Mouse (Mus musculus): ENCODE data around the gene Il2ra. TPM values are rescaled to one million over a fixed set of nuclear protein-coding genes. Genes with fewer than 3 reads are reported as not detected.

The Il2ra gene
- polyA plus RNA-seq, 1 experiment from 2014 or later: not detected

GRCm38 (mm10) chr2:11713021-11713420 lies 70.4 kb downstream of the Il2ra start:
- H3K27me3 ChIP-seq (replicated peaks; ENCODE audit: low read depth, poor library complexity, severe bottlenecking): peaks cover 12% of the 10 kb centered on the region
- no peak for DNase-seq (ENCODE audit: low spot score)
- no peaks in the 10 kb centered on the region for H3K4me1 ChIP-seq
- WGBS: 76% methylated on average over 3 of the region's 3 CpGs
- no peaks in the 10 kb centered on the region for H3K9me3 ChIP-seq
- H3K36me3 ChIP-seq (replicated peaks): no peaks in the 10 kb centered on the region
- no peak overlapping the region for H3K4me3 ChIP-seq
- no peak overlapping the region for H3K27ac ChIP-seq (replicated peaks)

GRCm38 (mm10) chr2:11714535-11714934 lies 71.9 kb downstream of the Il2ra start:
- no peak for DNase-seq (ENCODE audit: low spot score)
- no peaks in the 10 kb centered on the region for H3K36me3 ChIP-seq (replicated peaks)
- 85% methylated on average over 4 of the region's 4 CpGs for WGBS
- no peaks in the 10 kb centered on the region for H3K9me3 ChIP-seq
- no peaks in the 10 kb centered on the region for H3K4me1 ChIP-seq
- no peak overlapping the region for H3K27ac ChIP-seq (replicated peaks)
- H3K27me3 ChIP-seq (replicated peaks; ENCODE audit: low read depth, poor library complexity, severe bottlenecking): no peaks in the 10 kb centered on the region
- no peak overlapping the region for H3K4me3 ChIP-seq

GRCm38 (mm10) chr2:11718573-11718972 lies 76.0 kb downstream of the Il2ra start:
- Histone ChIP-seq H3K9me3 (no peaks in the 10 kb centered on the region), H3K27me3 (replicated peaks; ENCODE audit: low read depth, poor library complexity, severe bottlenecking) (no peaks in the 10 kb centered on the region), H3K4me3 (no peak overlapping the region), H3K4me1 (no peaks in the 10 kb centered on the region), H3K36me3 (replicated peaks) (no peaks in the 10 kb centered on the region), H3K27ac (replicated peaks) (no peak overlapping the region)
- 86% methylated on average over 2 of the region's 2 CpGs for WGBS
- no peak for DNase-seq (ENCODE audit: low spot score)

GRCm38 (mm10) chr2:11722564-11722963 lies 80.0 kb downstream of the Il2ra start:
- no peaks in the 10 kb centered on the region for H3K36me3 ChIP-seq (replicated peaks)
- H3K9me3 ChIP-seq: no peaks in the 10 kb centered on the region
- H3K27ac ChIP-seq (replicated peaks): no peak overlapping the region
- H3K27me3 ChIP-seq (replicated peaks; ENCODE audit: low read depth, poor library complexity, severe bottlenecking): no peaks in the 10 kb centered on the region
- H3K4me3 ChIP-seq: no peak overlapping the region
- WGBS: 87% methylated on average over 9 of the region's 9 CpGs
- DNase-seq (ENCODE audit: low spot score): no peak
- H3K4me1 ChIP-seq: no peaks in the 10 kb centered on the region

GRCm38 (mm10) chr2:11727574-11727973 lies 85.0 kb downstream of the Il2ra start:
- H3K4me3 ChIP-seq: no peak overlapping the region
- H3K36me3 ChIP-seq (replicated peaks): no peaks in the 10 kb centered on the region
- 91% methylated on average over 5 of the region's 5 CpGs for whole genome bisulfite sequencing
- no peaks in the 10 kb centered on the region for H3K9me3 ChIP-seq
- no peaks in the 10 kb centered on the region for H3K27me3 ChIP-seq (replicated peaks; ENCODE audit: low read depth, poor library complexity, severe bottlenecking)
- no peak for DNase-seq (ENCODE audit: low spot score)
- no peak overlapping the region for H3K27ac ChIP-seq (replicated peaks)
- no peaks in the 10 kb centered on the region for H3K4me1 ChIP-seq

- WGBS: 61% methylated on average over 3 of the region's 3 CpGs
- Histone ChIP-seq H3K4me3 (no peak overlapping the region), H3K4me1 (no peaks in the 10 kb centered on the region), H3K36me3 (replicated peaks) (no peaks in the 10 kb centered on the region), H3K27me3 (replicated peaks; ENCODE audit: low read depth, poor library complexity, severe bottlenecking) (no peaks in the 10 kb centered on the region), H3K27ac (replicated peaks) (no peak overlapping the region), H3K9me3 (no peaks in the 10 kb centered on the region)
- DNase-seq (ENCODE audit: low spot score): peak; percentile 24
These were observed 86.5 kb downstream of the Il2ra start for GRCm38 (mm10) chr2:11729091-11729490.

- H3K9me3 ChIP-seq: no peaks in the 10 kb centered on the region
- no peaks in the 10 kb centered on the region for H3K27me3 ChIP-seq (replicated peaks; ENCODE audit: low read depth, poor library complexity, severe bottlenecking)
- no peak overlapping the region for H3K4me3 ChIP-seq
- H3K36me3 ChIP-seq (replicated peaks): 0 out of 2 replicates have a peak, but pooled peaks cover 3% of the 10 kb centered on the region
- H3K27ac ChIP-seq (replicated peaks): no peak overlapping the region
- whole genome bisulfite sequencing: 74% methylated on average over 5 of the region's 5 CpGs
- no peak for DNase-seq (ENCODE audit: low spot score)
- H3K4me1 ChIP-seq: no peaks in the 10 kb centered on the region
These were observed 90.4 kb downstream of the Il2ra start for GRCm38 (mm10) chr2:11732978-11733377.

- no peaks in the 10 kb centered on the region for H3K4me1 ChIP-seq
- DNase-seq (ENCODE audit: low spot score): no peak
- peaks cover 26% of the 10 kb centered on the region for H3K36me3 ChIP-seq (replicated peaks)
- H3K9me3 ChIP-seq: no peaks in the 10 kb centered on the region
- no peaks in the 10 kb centered on the region for H3K27me3 ChIP-seq (replicated peaks; ENCODE audit: low read depth, poor library complexity, severe bottlenecking)
- H3K4me3 ChIP-seq: no peak overlapping the region
- no peak overlapping the region for H3K27ac ChIP-seq (replicated peaks)
- WGBS: 84% methylated on average over 6 of the region's 6 CpGs
These were observed 93.2 kb downstream of the Il2ra start for GRCm38 (mm10) chr2:11735853-11736252.

GRCm38 (mm10) chr2:11738794-11739193 lies 96.2 kb downstream of the Il2ra start:
- Histone ChIP-seq H3K36me3 (replicated peaks) (peaks cover 55% of the 10 kb centered on the region), H3K4me3 (no peak overlapping the region), H3K27me3 (replicated peaks; ENCODE audit: low read depth, poor library complexity, severe bottlenecking) (no peaks in the 10 kb centered on the region), H3K9me3 (no peaks in the 10 kb centered on the region), H3K4me1 (no peaks in the 10 kb centered on the region), H3K27ac (replicated peaks) (no peak overlapping the region)
- 94% methylated on average over 3 of the region's 3 CpGs for WGBS
- no peak for DNase-seq (ENCODE audit: low spot score)

- Histone ChIP-seq H3K36me3 (replicated peaks) (peaks cover 63% of the 10 kb centered on the region), H3K9me3 (no peaks in the 10 kb centered on the region), H3K4me1 (no peaks in the 10 kb centered on the region), H3K4me3 (no peak overlapping the region), H3K27ac (replicated peaks) (no peak overlapping the region), H3K27me3 (replicated peaks; ENCODE audit: low read depth, poor library complexity, severe bottlenecking) (no peaks in the 10 kb centered on the region)
- WGBS: 97% methylated on average over 4 of the region's 4 CpGs
- no peak for DNase-seq (ENCODE audit: low spot score)
These were observed 97.0 kb downstream of the Il2ra start for GRCm38 (mm10) chr2:11739516-11740051.

Other genes with a start within 250 kb of the Il2ra start
- gene Pfkfb3, start 88.7 kb upstream of the Il2ra start, polyA plus RNA-seq (2016; fragmentation: Nextera tagmentation; extraction: Ambion mirVana): 15.4 and 17.0 TPM in 2 replicates
- 201 TPM in 2 replicates for gene Rbm17, start 38.7 kb upstream of the Il2ra start, polyA plus RNA-seq (2016; fragmentation: Nextera tagmentation; extraction: Ambion mirVana)
- not detected in 2 replicates for gene Gm17490, start 16.5 kb upstream of the Il2ra start, polyA plus RNA-seq (2016; fragmentation: Nextera tagmentation; extraction: Ambion mirVana)
- 0.41 and 0.57 TPM in 2 replicates for gene Il15ra, start 62.5 kb downstream of the Il2ra start, polyA plus RNA-seq (2016; fragmentation: Nextera tagmentation; extraction: Ambion mirVana)
- 114 and 115 TPM in 2 replicates for gene Fbh1, start 134.8 kb downstream of the Il2ra start, polyA plus RNA-seq (2016; fragmentation: Nextera tagmentation; extraction: Ambion mirVana)
- 47.2 and 51.6 TPM in 2 replicates for gene Ankrd16, start 135.1 kb downstream of the Il2ra start, polyA plus RNA-seq (2016; fragmentation: Nextera tagmentation; extraction: Ambion mirVana)